Mouse (Mus musculus) c-Kit-negative CD71-positive TER-119-positive erythroid progenitor cells, embryonic 14.5 days (primary cell): ENCODE measurements around the gene Syt1.

Experiments
- DNase-seq: peaks from one replicate; pipeline ENCODE4 v3.0.0-alpha.2; 2013; ENCODE audit warnings: low read depth, low spot score

Gene Syt1

DNA sequence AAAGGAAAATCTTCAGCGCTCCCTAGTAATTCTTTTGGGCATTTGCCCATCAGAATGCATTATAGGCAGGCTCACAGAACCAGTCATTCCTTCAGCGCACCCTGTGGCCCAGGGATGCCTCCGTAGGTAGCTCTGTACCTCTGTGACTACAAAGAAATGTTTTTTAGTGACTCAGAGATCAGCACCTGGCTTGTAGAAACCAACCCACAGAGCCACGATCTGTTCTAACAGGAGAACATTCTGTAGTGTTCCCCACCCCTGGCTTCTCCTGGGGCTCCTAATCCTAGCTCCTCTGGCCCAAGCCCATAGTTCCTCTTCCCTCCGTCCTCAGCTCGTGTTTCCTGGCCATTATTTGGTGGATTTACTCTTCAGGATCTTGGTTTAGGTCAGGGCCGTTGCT, 361.6 kb downstream of the Syt1 start:
- no peak for DNase-seq

- DNase-seq: no peak
Observed at GRCm38 (mm10) chr10:108643915-108644314, 366.9 kb downstream of the Syt1 start.

DNA sequence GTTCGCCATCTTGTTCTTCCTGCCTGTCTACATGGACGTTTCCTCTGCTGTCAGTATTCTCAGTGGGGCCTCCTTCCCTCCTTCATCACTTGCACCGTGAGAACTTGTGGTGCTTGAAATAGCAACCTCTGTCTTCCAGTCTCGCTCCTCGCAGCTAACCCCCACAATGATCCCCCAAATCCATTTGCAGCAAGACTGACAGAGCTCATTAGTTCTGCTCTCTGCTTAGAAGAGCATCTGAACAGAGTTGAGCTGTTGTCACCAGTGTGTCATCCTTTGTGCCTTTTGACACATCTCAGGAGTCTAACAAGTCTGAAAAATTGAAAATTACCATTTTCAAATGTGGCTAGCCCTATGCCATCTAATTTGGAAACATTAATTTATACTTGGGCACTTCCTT, 372.7 kb downstream of the Syt1 start:
- DNase-seq: no peak

GRCm38 (mm10) chr10:108636086-108636485, 374.7 kb downstream of the Syt1 start:
- no peak for DNase-seq

- DNase-seq: no peak
Observed at GRCm38 (mm10) chr10:108635616-108636015, 375.2 kb downstream of the Syt1 start.

GRCm38 (mm10) chr10:108630841-108631240, 379.9 kb downstream of the Syt1 start:
- no peak for DNase-seq

- DNase-seq: no peak
Observed at GRCm38 (mm10) chr10:108626404-108626803, 384.4 kb downstream of the Syt1 start.

DNA sequence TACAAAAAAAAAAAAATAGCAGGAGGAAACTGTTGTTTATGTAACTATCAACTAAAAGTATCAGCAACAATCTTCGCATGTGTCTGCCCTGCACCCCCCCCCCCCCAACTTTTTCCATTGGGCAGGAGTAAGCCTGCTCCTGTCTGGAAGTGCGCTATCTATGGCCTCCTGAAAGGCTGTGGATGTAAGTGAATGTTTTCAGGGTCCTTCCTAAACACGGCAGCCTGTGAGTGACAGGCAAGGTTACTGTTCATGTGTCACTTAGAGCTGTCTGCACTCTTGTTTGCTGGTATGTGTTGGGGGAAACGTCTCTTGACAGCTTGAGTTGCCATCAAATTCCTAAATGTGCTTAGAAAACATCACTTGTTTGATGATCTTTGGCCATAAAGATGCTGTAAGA, 387.8 kb downstream of the Syt1 start:
- DNase-seq: no peak

DNA sequence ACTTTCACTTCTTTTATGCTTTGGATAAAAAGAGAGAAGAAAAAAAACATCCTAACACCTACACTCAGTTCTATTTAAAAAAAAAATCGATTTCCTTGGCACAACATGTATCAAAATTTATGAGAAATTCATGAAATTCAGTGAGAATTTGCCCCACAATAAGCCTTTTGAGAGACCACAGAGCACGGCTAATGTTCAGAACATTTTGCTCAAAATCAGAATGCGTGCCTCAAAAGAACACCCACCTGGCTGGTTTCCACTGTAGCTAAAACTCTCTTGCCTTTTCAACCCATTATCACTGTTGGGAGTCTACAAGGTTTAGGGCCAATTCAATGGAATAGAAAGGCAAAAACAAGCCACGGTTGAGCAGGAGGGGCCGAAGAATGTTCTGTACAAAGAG, 390.9 kb downstream of the Syt1 start:
- no peak for DNase-seq

- no peak for DNase-seq
Observed at GRCm38 (mm10) chr10:108619217-108619616, 391.6 kb downstream of the Syt1 start.

DNA sequence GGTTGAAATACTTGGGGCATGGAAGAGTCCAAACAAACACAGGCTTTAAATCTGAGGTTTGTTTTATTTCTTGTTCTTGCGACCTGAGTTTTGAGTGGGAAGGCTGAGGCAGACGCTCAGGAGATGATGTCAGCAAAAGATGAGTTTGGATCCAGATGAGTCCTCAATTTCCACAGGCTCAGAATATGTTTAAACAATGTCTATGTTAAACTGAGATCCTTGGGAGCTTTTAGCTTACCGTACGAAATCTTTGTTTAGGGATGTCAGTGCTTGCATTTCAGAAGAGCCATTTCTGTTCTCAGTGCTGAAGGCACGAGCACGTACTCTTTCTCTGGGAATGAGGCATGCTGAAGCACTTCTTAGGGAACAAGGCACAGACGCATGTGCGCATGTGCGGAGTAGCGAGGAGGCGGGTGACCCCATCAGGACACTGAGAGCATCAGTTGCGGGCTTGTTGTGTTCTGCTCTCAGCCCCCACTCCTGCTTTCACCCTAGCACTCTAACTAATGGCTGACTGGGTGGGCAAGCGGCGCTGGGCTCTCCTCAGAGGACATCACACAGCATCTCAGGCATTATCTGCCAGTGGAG, 400.6 kb downstream of the Syt1 start:
- DNase-seq: no peak

DNA sequence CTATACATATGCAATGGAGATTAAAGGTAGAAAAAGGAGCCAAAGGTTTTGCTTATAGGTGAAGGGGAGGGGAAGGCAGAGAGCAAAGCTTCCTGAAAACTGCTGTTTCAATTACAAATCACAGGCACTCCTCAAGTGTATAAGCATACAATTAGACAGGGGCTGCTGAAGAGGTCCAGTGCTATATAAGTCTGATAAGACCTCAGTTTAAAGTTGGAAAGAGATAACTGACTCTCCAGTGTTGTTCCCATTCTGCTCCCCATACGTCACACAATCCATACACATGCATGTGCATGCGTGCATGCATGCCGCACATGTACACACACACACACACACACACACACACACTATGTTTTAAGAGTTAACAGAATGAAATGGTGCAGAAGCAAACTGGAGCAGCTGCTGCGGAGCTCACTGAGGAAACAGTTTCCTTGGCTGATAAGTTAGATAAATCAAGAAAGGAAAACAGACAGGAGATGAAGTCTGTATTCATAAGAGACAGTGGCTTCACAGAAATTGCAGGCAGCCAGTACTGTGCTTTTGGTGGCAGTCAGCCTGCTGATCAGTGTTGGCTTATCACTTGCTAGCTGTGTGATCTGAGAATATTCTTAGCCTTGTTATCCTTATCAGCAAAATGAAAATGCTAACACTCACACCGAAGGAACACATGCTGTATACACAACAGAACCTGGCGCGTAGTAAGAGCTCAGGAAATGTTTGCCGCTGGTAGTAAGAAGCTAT, 408.9 kb downstream of the Syt1 start:
- DNase-seq: no peak

GRCm38 (mm10) chr10:108600693-108601092, 410.1 kb downstream of the Syt1 start:
- DNase-seq: no peak

DNA sequence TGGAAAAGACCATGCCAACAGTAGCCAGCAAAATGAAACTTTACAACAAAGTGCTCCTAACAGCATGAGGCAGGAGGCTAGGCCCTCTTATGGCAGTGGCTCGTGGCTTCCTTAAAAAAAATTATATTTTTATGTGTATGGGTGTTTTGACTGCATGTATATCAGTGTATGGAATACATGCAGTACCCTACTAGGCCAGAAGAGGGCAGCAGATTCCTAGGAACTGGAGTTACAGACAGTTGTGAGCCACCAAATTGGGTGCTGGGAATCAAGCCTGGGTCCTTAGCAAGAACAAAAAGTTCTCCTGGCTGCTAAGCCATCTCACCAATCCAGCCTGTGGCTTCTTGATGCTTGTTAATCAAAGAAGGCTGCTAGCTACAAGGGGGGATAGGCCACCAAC, 413.4 kb downstream of the Syt1 start:
- no peak for DNase-seq

- peak; percentile 33 for DNase-seq
Observed at GRCm38 (mm10) chr10:108596162-108596927, 414.4 kb downstream of the Syt1 start.

DNA sequence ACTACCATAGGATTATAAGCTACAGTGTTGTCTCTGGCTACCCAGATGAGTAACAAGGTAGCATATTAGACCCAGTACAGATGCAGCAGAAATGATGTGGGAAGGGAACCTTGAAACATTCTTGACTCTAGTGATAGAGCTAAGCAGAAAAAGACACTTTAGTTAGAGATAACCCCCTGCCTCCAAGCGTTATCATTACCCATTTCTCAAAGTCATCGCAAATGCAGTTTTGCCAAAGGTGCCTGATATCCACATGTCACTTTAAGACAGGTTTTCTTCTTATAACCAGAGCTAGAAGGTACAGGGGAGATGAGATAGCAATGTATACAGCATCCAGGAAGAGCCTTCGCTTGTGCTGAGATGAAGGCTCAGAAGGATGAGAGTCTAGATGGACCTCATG, 421.4 kb downstream of the Syt1 start:
- DNase-seq: no peak

- DNase-seq: no peak
Observed at GRCm38 (mm10) chr10:108588924-108589323, 421.9 kb downstream of the Syt1 start.

DNA sequence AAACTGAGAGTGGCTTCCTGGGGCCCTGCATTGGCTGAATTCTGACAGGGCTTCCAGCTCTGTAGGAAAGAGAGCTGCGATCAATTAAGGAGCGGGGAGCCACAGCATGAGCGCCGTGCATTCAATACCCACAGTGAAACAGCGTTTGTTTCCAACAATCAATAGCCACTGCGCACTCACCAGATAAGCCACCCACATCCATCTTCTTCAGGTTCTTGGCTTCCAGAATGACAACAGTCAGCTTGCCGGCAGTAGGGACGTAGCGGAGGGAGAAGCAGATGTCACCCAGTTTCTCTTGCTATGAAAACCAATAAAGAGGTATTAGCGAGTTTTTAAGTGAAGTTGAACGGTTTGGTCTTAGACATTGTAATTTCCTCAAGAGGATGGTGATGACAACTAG, 427.1 kb downstream of the Syt1 start:
- DNase-seq: no peak

DNA sequence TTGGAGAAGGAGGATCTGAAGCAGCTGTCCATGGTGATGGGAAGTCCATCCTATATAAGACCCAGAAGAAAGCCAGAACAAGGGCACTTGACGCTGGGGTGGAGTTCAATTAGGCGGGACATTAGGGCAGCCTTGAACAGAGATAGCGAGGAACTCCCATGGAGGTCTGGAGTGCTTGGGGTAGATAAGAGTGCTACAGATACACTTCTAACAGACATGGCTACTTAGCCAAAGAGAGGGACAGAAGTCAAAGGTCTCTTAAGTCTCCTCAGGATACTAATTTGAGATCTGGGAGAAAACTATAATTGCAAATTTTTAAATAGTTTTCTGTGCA, 428.4 kb downstream of the Syt1 start:
- DNase-seq: peak; percentile 76

DNA sequence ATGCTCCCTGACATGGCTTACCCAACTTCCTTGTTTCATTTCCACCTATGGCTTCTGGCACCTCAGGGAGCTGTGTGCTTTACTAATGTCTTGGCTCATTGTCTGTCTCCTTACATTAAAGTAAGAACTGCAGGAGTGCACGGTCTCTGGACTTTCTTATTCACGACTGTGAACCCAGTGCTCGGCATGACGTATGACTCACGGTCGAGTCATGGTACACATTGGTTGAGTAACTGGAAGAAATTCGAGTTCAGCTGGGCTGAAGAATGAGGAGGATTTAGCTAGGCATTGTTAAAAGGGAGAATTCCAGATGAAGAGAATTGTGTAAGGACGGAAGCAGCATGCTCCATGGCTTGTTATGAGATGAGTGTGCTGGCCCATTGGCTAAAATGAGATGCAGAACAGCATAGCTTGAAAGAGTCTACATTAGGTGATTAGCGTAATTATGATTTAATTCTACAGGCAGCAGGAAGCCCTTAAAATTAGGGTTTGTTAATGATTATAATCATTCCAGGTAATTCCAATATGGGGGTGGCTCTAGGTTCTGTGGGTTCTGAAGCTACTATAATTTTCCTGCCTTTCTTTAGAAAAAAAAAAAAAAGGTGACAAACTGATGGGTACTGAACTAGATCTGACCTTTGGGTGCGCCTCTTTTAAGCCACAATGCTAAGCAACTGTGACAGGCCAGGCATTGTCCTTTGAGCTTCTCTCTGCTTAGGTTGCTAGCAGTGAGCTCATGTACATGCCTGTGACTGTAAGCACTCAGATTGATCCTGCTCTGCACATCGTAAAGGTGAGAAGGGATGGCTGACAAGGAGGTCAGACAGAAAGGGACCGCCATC, 429.0 kb downstream of the Syt1 start:
- no peak for DNase-seq

DNA sequence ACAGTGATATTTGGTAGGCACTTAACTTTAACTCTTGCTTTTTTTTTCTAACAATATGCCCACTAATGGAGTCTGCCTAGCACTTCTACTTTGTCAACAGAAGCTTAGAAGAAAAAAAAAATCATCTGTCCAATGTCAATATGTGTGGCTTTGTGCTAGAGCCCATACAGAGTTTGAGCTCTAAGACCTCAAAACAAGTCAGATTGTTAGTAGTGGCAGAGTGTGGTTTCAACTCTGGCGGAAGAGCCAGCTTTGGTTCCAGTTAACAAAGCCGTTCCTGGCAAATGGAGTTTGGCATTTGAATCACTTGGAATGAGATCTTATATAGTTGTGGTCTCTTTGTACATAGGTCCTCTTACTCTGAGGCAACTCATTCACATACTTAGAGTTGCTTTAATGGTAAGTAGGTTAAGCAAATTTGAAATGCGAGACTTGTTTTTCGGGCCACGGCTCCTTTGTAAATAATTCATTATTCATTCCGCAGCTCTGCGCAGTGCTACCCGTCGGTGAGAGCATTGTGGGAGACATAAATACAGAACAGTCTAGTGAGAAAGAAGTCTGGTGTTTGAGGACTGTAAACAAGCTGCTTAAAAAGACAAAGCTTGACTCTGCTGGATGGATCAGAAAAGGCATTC, 429.9 kb downstream of the Syt1 start:
- DNase-seq: no peak

DNA sequence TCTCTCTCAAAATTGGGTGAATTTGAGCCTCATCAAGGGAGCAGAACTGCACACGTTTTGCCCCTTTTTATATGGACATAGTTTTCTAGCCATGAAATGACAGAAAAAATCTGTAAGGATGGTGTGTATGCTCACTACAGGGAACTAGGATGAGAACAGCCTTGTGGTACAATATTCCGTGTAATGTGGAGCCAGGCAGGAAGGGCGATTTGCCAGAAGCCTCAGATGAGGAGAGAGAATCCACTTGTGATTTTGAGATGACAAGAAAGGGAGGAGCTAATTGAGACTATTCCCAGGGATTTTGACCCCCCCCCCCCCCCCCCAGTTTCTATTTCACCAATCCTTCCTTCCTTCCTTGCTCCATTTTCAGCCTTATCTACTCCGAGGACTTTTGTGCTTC, 431.4 kb downstream of the Syt1 start:
- no peak for DNase-seq
